Mouse (Mus musculus) ES-Bruce4 (cell line): ENCODE data around the gene Nox3. TPM values are rescaled to one million over a fixed set of nuclear protein-coding genes. Genes with fewer than 3 reads are reported as not detected.

Experiments
- H3K27ac ChIP-seq: 2 replicates; pipeline ENCODE4 v1.5.1; 2012; ENCODE audit warnings: low read length, inconsistent platforms; ENCODE audit not compliant: insufficient read depth
- H3K27me3 ChIP-seq: 2 replicates; pipeline ENCODE4 v1.6.1; 2012; ENCODE audit warnings: mild to moderate bottlenecking, low read length, inconsistent platforms; ENCODE audit not compliant: control insufficient read depth, poor library complexity, insufficient read depth, severe bottlenecking
- H3K36me3 ChIP-seq: 2 replicates; pipeline ENCODE4 v1.6.1; 2012; ENCODE audit warnings: inconsistent platforms, mild to moderate bottlenecking, low read length, moderate library complexity; ENCODE audit not compliant: control insufficient read depth, poor library complexity, insufficient read depth, severe bottlenecking
- H3K4me1 ChIP-seq: one replicate; pipeline ENCODE4 v1.8.1; 2011; ENCODE audit warnings: low read length; ENCODE audit not compliant: control insufficient read depth, insufficient read depth
- H3K4me3 ChIP-seq: 2 replicates; pipeline ENCODE4 v1.5.1; 2011; ENCODE audit warnings: low read depth, mild to moderate bottlenecking, low read length
- H3K9ac ChIP-seq: 2 replicates; pipeline ENCODE4 v1.6.1; 2012; ENCODE audit warnings: low read depth, mild to moderate bottlenecking, inconsistent platforms; ENCODE audit not compliant: poor library complexity, severe bottlenecking
- H3K9me3 ChIP-seq: replicated peaks from 2 replicates; pipeline ENCODE4 v1.6.1; 2012; ENCODE audit warnings: mild to moderate bottlenecking, low read length, inconsistent platforms; ENCODE audit not compliant: control insufficient read depth, poor library complexity, insufficient read depth, severe bottlenecking
- CTCF ChIP-seq: IDR thresholded peaks from one replicate; pipeline ENCODE4 v1.8.1; 2011; ENCODE audit warnings: low read depth, low read length
- EP300 ChIP-seq: IDR thresholded peaks from 2 replicates; pipeline ENCODE4 v1.6.1; 2011; ENCODE audit warnings: low read depth, low read length; ENCODE audit not compliant: insufficient read depth
- POLR2A ChIP-seq: IDR thresholded peaks from one replicate; pipeline ENCODE4 v1.8.1; 2011; ENCODE audit warnings: low read length; ENCODE audit not compliant: insufficient read depth
- polyA plus RNA-seq: library from polyadenylated mRNA; stranded (reverse); fragments of >200 nt; gene quantifications from 2 replicates; pipeline ENCODE4 v1.2.4, GENCODE M21; 2011; ENCODE audit warnings: low read depth; ENCODE audit not compliant: missing spikeins, insufficient read depth, insufficient read length

Gene Nox3
- polyA plus RNA-seq, 1 experiment, result not detected

GRCm38 (mm10) chr17:3692817-3693216, 3.2 kb downstream of the Nox3 start:
- TF ChIP-seq EP300, result no peak
- TF ChIP-seq POLR2A, result no peak
- TF ChIP-seq CTCF, result no peak
- Histone ChIP-seq H3K36me3 (no peaks in the 10 kb centered on the region), H3K27me3 (no peaks in the 10 kb centered on the region), H3K4me1 (no peaks in the 10 kb centered on the region), H3K9ac (no peak overlapping the region), H3K27ac (no peak overlapping the region), H3K9me3 (no peaks in the 10 kb centered on the region), H3K4me3 (no peak overlapping the region)

GRCm38 (mm10) chr17:3690499-3691258, 5.4 kb downstream of the Nox3 start:
- Histone ChIP-seq H3K9me3 (no peaks in the 10 kb centered on the region), H3K27ac (no peak overlapping the region), H3K4me1 (no peaks in the 10 kb centered on the region), H3K4me3 (no peak overlapping the region), H3K36me3 (no peaks in the 10 kb centered on the region), H3K9ac (no peak overlapping the region), H3K27me3 (no peaks in the 10 kb centered on the region)
- TF ChIP-seq EP300 (no peak), CTCF (no peak), POLR2A (no peak)

- Histone ChIP-seq H3K27me3 (no peaks in the 10 kb centered on the region), H3K9me3 (no peaks in the 10 kb centered on the region), H3K4me1 (no peaks in the 10 kb centered on the region), H3K36me3 (no peaks in the 10 kb centered on the region), H3K9ac (no peak overlapping the region), H3K27ac (no peak overlapping the region), H3K4me3 (no peak overlapping the region)
- TF ChIP-seq CTCF, result no peak
- no peak for TF ChIP-seq EP300
- TF ChIP-seq POLR2A, result no peak
Measured at GRCm38 (mm10) chr17:3683662-3684061, 12.4 kb downstream of the Nox3 start.

GRCm38 (mm10) chr17:3669226-3669625, 26.8 kb downstream of the Nox3 start:
- Histone ChIP-seq H3K36me3 (no peaks in the 10 kb centered on the region), H3K4me3 (no peak overlapping the region), H3K9me3 (no peaks in the 10 kb centered on the region), H3K9ac (no peak overlapping the region), H3K27ac (no peak overlapping the region), H3K4me1 (no peaks in the 10 kb centered on the region), H3K27me3 (no peaks in the 10 kb centered on the region)
- TF ChIP-seq POLR2A (no peak), EP300 (no peak), CTCF (no peak)

- Histone ChIP-seq H3K9me3 (no peaks in the 10 kb centered on the region), H3K9ac (no peak overlapping the region), H3K4me3 (no peak overlapping the region), H3K4me1 (no peaks in the 10 kb centered on the region), H3K27ac (no peak overlapping the region), H3K27me3 (no peaks in the 10 kb centered on the region), H3K36me3 (no peaks in the 10 kb centered on the region)
- TF ChIP-seq EP300, result no peak
- TF ChIP-seq POLR2A, result no peak
- TF ChIP-seq CTCF, result no peak
Measured at GRCm38 (mm10) chr17:3667287-3667686, 28.8 kb downstream of the Nox3 start.

GRCm38 (mm10) chr17:3665321-3665720, 30.7 kb downstream of the Nox3 start:
- no peak overlapping the region for H3K27ac ChIP-seq

More at GRCm38 (mm10) chr17:3665321-3665720, 30.7 kb downstream of the Nox3 start:
- Histone ChIP-seq H3K4me3 (no peak overlapping the region), H3K36me3 (no peaks in the 10 kb centered on the region), H3K4me1 (no peaks in the 10 kb centered on the region), H3K9me3 (no peaks in the 10 kb centered on the region), H3K9ac (no peak overlapping the region), H3K27me3 (no peaks in the 10 kb centered on the region)
- no peak for TF ChIP-seq POLR2A
- TF ChIP-seq EP300, result no peak
- TF ChIP-seq CTCF, result no peak
